Mouse (Mus musculus) cerebellum, adult 18-20 months (tissue): ENCODE data around the gene Acbd3.

Experiments
- DNase-seq, 2 experiments: peaks; one replicate each; pipeline ENCODE4 v3.0.0; 2021

The Acbd3 gene

GRCm38 (mm10) chr1:180725704-180726179 is at the start of gene Acbd3:
Gene Acbd3 (plus strand): TSS chr1:180726043.
- DNase-seq: peak; percentile 90 to 92

GRCm38 (mm10) chr1:180691284-180691683 is 34.6 kb upstream of the Acbd3 start:
- DNase-seq: no peak

- no peak for DNase-seq
These were observed 29.1 kb upstream of the Acbd3 start, which contains the start of gene Mixl1 for GRCm38 (mm10) chr1:180696626-180697352. Gene Mixl1 (minus strand): TSS chr1:180697034.

- DNase-seq: no peak
These were observed 27.8 kb upstream of the Acbd3 start for GRCm38 (mm10) chr1:180698063-180698462.

- no peak for DNase-seq
These were observed 22.4 kb upstream of the Acbd3 start for GRCm38 (mm10) chr1:180703400-180703799.

DNA sequence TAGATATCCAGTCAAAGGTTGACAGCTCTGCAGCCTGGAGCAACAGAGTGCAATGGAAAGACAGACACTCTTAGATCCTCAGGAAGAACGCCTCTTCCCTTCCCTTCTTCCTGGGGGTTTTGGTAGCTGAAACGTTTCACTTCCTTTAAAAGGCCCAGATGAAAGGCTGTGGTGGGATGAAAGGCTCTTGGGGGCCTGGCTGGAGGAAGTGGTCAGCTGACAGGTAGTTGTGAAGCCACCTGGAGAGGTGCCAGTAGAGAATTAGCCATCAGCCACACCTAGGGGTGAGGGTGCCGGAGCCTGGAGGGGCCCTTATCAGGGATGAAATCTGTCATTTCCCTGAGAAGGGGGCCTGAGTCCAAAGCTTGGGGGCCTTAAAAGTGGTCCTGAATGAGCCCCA is 18.5 kb upstream of the Acbd3 start:
- no peak for DNase-seq

GRCm38 (mm10) chr1:180707813-180708212 is 18.0 kb upstream of the Acbd3 start:
- no peak for DNase-seq

DNA sequence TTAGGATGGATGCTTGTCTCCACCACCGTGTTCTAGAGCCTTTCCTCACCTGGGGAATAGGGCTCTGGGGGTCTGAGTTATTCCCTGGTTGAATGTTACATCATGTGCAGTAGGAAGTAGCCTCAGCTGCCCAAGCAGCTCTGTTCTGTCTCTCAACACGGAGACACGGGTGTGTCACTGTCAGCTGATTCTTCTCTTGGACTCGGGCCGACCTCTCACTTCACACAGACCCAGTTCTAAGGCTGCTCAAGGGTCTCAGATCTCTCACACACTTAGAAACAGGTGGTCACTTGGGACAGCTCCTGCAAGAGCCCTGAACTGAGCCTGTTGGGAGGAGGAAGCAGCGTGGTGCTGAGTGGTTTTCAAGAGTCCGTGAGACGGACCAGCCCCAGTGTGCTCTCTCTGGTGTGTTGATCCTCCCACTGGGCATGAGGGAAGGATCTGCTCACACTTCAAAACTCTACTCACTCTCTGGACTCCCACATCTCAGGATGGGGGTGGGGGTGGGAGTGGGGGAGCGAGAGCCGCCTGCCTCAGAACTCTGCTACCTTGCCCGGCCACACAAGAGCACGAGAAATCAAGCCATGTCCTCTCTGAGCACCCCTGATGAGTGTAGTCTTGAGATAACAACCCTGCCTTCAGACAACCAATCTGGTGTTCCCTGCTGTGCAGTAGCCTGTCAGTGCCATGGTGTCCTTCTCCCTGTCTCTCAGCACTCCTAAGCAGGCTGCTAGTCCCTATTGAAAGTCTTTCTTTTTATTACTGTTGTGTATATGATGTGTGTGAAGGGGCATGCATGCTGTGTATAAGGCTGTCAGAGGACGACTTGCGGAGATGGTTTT is 16.7 kb upstream of the Acbd3 start:
- DNase-seq: no peak

DNA sequence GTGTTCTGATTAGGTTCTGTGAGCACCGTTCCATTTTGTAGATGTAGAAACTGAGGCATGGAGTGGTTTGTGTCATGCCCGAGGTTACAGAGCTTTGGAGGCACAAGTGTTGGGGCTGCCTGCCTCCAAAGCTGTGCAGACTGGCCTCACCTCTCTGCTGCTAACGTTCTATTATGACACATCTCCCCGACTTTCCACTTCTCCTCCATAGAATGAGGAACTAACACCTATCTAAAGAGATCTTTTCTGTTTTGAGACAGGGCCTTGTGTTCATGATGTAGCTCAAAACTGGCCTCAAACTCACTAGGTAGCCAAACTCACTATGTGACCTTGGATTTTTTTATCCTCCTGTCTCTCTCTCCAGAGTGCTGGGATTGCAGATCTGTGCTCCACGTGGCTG is 7.1 kb upstream of the Acbd3 start:
- DNase-seq: no peak

DNA sequence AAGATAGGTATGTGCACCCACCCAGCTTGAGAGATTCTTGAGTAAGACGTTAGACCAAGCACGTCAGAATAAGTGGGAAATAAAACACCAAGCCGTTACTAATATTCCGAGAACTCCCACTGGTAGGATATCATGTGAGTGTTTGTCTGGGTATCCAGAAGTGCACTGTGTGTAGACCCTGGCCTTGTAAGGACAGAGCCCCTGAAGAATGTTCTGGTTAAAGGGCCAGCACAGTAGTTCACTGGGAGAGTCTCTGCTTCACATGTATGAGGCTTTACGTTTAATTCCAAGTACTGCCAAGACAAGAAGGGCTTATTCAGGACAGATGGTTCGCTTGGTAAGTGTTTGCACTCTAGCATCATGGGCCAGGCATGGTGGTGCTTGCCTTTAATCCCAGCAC is 6.4 kb upstream of the Acbd3 start:
- no peak for DNase-seq

DNA sequence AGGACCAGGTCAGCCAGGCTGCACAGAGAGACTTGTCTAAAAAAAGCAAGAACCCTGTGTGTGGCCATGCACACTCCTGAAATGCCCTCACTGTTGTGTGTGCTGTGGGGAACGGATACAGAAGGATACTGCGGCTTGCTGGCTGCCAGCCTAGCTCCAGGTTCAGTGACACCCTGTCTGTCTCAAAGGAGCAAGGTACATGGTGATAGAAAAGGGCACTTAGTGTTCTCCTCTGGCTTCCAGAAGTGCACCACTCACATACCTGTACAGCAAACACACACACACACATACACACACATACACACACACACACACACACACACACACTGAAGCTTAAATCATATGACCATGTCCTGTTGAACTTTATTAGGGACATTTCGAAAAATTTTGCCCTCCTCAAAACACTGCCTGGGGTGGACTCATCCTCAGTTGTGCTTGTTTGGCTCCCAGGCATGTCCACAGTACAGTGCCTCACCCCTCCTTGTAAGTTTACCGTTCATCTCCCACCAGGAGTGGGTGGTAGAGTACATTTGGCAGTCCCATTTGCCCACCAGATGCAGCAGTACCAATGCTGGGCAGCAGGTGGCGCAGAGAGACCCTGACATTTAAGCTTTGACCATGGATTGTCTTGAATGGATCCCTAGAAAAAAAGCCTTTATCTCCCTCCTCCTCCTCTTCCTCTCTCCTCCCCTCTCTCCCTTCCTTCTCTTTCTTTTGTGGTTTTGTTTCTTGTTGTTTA is 5.7 kb upstream of the Acbd3 start:
- peak; percentile 71 to 87 for DNase-seq

- no peak for DNase-seq
These were observed 3.2 kb upstream of the Acbd3 start for GRCm38 (mm10) chr1:180722608-180723007.

DNA sequence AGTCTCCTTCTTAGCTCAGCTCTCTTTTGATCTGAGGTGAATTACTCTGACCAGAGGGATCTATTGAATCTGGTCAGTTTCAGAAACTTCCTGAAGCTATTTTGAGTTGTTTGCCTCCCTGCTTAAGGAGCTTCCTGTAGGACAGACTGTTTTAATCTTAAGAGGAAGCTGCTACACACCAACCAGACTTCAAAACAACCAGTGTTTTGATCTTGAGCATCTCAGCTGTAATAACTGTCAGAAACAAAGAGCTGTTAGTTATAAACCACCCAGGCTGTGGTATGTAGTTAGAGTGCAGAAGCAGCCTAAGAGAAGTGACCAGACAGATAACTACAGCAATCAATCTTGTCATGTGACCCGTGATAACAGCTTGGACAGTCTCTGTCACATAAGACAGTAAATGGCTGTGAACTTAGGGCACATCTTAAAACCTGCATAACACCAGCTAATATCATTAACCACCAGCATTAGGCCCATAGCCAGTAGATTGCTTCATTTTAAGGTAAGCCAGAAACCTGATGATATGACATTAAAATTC is 2.1 kb upstream of the Acbd3 start:
- no peak for DNase-seq

- DNase-seq: peak in 1 of 2 experiments; percentile 31
These were observed 340 bp downstream of the Acbd3 start for GRCm38 (mm10) chr1:180726183-180726582.

DNA sequence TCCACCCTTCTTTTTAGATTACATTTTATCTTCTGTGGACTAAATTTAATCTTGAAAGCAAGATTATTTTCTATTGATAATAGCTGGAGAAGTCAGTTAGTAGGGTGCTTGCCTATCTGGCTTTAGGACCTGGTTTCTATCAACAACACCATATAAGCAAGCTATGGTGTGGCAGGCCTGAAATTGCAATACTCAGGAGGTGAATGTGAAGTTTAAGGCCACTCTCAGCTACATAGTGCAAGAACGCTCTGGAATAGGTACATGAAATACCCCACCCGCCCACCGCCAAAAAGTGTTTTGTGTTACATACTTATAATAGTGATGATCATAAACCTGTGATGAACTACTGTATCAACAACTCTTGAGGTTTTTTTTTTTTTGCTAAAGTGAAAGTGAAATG is 3.4 kb downstream of the Acbd3 start:
- no peak for DNase-seq

DNA sequence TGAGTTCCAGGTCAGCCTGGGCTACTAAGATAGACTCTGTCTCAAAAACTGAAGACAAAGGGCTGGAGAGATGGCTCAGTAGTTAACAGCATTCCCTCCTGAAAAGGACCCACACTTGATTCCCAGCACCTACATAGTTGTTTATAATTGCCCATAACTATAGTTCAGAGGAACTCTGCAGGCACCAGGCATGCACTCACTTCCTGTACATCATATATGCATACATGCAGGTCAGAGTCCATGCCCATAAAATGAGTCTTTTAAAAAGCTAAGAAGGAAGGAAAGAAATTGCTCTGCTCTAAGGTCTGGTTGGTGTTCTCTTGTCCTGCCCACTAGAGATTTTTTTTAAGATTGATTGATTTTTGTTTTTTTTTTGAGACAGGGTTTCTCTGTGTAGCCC is 22.0 kb downstream of the Acbd3 start:
- no peak for DNase-seq

GRCm38 (mm10) chr1:180752115-180752514 is 26.3 kb downstream of the Acbd3 start:
- no peak for DNase-seq

GRCm38 (mm10) chr1:180754376-180754775 is 28.5 kb downstream of the Acbd3 start:
- DNase-seq: no peak

- no peak for DNase-seq
These were observed 30.9 kb downstream of the Acbd3 start for GRCm38 (mm10) chr1:180756711-180757110.

GRCm38 (mm10) chr1:180757252-180757955 is 31.6 kb downstream of the Acbd3 start:
- DNase-seq: no peak

GRCm38 (mm10) chr1:180757956-180758520 is 32.2 kb downstream of the Acbd3 start:
- DNase-seq: no peak

DNA sequence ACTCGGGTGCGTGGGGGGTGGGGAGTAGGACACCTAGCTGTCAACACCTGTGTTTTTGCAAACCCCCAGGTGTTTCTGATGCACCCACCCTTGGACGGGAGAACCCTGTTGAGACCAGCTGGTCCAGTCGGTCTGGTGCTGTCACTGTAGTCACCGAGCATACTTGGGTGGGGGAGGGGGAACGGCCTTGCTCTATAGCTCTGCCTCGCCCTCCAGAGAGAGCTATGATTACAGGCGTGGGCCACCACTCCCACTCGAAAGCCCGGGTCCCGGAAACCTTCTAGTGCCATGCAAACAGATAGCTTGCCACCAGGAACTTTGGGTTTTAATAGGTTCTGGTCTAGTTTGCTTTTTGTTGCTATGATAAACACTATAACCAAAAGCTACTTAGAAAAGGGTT is 36.3 kb downstream of the Acbd3 start:
- DNase-seq: no peak
